Mouse (Mus musculus) T-helper 1 cell (primary cell): ENCODE measurements around the gene Edil3.

Source experiments
- in situ Hi-C: fragments of 300-600 bp; cut with MboI, MseI; formaldehyde crosslinking; loops from one replicate; pipeline ENCODE4 v1.15.1; 2025; ENCODE audit warnings: high pct_unique_total_duplicates

Gene Edil3

DNA sequence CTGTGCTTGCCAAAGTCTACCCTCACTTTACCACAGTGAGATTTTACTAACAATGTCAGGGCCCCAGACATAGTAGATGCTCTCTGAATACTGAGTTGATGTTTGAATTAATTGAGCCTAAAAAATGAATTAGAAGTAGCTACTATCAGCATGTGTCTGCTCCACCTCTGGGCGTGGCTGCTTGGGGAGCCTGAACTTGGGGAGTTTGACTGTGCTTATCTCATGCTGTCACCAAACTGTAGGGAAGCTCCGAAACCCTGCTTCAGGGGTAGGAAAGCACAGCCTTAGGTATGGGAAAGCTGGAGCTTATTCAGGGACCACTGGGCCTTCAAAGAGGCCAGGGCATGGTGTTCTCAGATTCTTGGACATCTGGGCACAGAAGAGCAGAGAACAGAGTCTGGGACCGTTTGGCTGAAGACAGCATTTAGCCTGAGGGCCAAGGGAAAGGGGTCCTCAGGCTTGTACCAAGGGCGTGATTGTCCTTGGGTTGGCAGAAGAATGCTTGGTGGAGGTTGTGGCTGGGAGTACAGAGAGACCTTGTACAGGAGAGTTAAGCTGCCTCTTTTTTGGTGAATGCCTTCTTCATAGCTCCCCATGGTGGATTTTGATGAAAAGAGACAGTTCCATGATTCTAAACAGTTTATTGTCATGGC lies 432.8 kb downstream of the Edil3 start:
- in situ Hi-C loops = no loop called here

DNA sequence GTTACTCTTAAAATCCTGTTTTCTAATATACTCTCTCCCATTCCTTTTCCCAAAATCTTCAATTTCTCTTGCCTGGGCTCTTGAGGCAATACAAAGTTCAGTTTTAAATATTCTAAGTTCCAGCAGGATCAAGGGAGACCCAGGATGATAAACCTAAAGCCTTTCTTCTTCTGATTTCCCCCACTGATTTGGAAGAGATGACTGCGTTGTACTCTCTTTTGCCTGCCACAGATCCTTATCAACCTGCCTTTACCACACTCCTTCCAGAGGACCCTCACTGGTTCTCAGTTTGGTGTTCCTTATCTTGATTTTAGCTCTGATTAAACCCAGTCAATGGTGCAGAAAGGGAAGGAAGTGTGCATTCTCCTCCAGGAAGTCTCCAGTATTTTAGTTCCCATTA lies 435.6 kb downstream of the Edil3 start:
- in situ Hi-C loops = no loop called here

GRCm38 (mm10) chr13:89286696-89287305 lies 465.5 kb downstream of the Edil3 start:
- in situ Hi-C loops = no loop called here

DNA sequence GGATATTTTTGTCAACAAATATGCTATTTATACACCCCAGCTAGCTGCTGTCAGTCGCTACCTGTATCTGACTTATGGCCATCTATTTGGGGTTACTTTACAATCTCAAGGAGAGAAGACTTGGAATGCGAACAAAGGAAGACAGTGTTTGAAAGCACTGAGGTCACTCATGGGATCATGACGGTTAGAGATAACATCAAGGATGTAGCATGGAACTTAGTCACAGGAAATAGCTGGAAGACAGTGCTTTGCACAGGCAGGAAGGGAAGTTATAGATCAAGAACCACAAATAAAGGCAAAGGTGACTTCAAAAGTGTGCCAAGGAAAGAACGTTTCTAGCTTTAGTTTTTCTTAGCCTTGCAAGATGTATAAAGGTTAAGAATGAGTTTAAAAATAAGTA lies 466.9 kb downstream of the Edil3 start:
- in situ Hi-C loops = no loop called here

DNA sequence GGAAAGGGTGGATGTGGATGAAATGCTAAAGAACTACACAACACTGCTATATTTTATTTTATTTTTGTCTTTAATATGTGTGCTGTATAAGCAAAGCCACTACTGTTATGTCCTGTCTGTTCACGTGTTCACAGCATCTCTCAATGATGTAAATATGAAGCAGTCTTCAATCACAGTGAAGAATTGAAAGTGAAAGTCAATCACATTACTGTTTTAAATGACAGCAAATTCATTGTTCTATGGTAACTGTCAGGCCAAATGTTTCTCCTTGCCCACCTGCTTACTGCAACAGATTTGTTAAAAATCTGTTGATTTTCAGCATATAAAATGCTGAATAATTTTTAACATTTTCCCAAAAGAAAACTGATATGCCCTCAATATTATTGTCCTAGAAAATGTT lies 499.9 kb downstream of the Edil3 start:
- in situ Hi-C loops = no loop called here

DNA sequence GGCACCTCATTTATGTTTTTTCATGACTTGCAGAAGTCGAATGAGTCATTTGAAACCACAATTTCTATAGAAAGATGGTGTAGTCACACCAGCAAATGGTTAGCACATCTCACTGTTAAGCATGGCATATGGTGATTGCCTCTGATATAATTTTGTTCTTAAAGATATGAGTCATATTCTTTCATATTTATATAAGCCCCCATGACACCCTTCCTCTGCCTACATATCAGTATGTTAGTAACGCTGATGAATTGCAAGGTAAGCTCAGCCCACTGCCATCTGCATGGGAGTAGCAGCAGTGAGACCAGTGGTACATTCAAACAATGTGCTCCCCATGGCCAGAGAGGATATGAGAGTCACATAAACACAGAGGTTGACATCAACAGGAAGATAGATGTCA lies 503.0 kb downstream of the Edil3 start:
- in situ Hi-C loops = no loop called here

GRCm38 (mm10) chr13:89334494-89334893 lies 513.2 kb downstream of the Edil3 start:
- in situ Hi-C loops = no loop called here

GRCm38 (mm10) chr13:89335908-89336579 lies 514.8 kb downstream of the Edil3 start:
- in situ Hi-C loops = no loop called here

DNA sequence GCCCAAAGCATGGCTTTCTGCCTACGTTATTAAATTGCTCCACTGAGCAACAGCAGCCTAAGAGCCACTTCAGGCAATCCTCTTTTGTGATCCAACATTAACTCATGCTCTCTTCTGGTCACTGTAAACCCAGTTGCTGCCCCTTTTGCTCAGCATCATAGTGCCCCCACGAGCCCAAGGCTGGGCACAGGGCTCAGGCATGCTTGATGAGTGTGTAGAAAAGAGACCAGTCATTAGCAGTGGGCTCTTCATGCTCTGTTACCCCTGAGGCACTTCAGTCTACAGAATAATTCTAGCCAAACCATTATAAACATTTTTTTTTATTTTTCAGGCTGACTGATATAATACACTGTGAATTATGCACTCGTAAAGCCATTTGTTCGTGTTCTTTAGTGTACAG lies 517.8 kb downstream of the Edil3 start:
- in situ Hi-C loops = no loop called here

GRCm38 (mm10) chr13:89339776-89340175 lies 518.5 kb downstream of the Edil3 start:
- in situ Hi-C loops = no loop called here

DNA sequence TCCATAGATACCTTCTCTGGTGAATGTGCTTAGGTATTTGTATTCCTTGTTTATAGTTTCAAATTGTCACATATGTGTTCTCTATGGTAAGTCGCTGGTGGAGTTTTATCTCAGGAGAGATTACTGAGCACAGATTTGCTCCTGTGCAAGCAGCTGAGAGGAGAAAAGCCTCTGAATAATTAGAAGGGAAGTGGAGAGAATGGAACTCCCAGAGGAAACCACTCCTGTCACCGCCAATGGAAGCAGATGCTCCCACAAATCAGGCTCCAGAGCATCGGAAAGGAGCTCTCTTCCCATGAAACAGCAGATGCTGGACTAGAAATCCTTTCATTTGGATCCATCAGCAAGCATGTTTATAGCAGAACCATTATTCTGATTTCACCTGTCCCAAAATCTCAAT lies 534.0 kb downstream of the Edil3 start:
- in situ Hi-C loops = no loop called here

DNA sequence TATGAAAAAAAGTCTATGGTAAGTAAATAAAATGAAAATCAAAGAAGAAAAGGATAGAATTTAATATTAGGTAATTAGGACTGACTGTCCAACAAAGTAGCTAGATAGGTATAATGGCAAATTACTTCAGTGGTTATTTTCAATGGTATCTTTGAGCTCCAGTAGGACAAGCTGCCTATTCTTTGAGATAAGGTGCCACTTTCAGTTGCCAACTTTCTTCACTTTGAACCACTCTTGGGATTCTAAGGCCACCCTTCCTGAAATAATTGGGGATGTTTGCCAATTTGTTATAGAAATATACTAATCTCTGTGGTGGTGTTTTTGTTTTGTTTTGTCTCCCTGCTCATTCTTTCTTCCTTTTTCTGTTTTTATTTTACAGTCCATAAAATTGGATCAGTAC lies 537.1 kb downstream of the Edil3 start:
- in situ Hi-C loops = no loop called here

DNA sequence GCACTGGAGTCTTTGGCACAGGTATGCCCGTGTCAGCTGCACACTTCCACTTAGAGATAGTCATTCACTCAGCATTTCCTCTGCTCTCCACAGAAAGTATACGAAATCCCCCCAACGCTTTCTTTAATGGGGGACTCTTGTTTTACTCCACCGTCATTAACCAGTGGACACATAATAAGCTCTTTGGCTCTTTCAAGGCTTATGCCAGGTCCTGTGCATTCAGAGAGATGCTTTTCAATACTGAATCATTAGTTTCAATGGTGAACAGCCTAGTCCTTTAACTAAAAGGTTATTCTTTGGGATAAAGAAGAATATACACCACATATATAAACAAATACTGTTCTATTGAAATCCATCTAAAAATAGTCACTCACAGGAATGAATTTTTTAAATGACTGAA lies 541.0 kb downstream of the Edil3 start:
- in situ Hi-C loops = no loop called here

DNA sequence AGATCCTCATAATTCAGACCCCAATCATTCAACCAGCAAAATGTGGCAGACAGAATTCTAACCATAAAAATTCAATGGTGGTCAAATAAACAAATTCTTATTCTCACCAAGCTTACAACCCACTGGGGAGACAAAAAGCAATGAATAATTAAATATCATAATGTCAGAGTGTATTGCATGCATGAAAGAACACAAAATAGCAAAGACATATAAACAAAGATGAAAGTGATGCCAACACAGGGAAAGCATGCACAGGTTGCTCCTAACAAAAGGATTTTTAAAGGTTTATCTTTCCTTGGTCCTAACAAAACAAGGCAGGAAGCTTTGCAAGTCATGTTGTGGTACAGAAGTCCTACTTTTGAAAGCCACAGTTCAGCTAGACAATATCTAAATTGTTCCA lies 550.0 kb downstream of the Edil3 start:
- in situ Hi-C loops = no loop called here

DNA sequence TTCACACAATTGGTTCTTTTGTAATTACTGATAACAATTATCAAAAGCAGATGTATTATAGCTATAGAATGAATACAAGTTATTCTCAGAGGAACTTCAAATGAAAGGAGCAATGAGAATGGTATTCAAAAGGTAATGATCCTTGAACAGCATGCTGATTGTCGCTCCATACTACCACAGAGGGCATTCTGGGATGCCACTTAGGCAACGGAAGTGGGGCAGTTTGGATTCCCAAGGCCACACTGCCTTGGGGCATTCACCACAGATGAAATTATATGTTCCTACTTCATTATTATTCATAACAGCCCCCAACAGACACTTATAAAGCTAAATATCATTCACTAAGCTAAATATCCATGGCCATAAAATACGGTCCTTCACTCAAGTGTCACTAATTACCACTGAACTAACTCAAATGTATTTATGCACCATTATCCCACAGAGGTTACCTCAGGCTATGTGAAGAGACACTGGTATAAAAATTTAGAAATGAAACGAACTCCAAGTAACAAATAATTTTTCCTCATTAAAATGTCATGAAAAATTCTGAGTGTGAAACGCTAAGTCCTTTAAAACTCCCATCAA lies 550.5 kb downstream of the Edil3 start:
- in situ Hi-C loops = no loop called here
